Mouse (Mus musculus) stomach, postnatal 0 days (tissue): ENCODE data around the gene Fgfr2.

Source experiments
- CTCF ChIP-seq: IDR thresholded peaks from 2 replicates; pipeline ENCODE4 v1.5.1; 2016; ENCODE audit warnings: antibody characterized with exemption, low read depth, mild to moderate bottlenecking, moderate library complexity
- EP300 ChIP-seq: optimal IDR thresholded peaks from 2 replicates; pipeline ENCODE3; 2016; ENCODE audit warnings: antibody characterized with exemption

DNA sequence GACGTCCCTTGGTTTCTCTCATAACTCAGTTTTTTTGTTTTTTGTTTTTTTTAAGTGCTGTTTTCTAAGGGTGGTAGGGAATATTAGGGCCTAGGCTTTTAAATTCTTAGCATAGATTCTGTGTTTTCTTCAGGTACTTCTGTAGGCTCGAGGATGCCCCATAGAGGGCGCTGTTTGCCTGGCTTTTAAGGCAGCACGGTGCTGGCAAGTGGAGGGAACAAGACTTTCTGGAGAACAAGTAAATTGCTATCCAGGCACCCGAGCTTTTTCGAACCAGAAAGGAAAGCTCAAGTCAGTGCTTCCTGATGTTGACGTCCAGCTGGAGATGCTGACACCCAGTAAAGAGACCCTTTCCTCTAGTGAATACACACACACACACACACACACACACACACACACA, 1583.2 kb downstream of the Fgfr2 start:
- TF ChIP-seq CTCF (peak; percentile 93), EP300 (no peak)
